In genomic region chr6:109848313-109848712, GRCm38 (mm10) we compare ENCODE assay signal across 15 mouse cellular contexts.
"Had no signal": no experiment of that assay in that cellular context is flagged by ENCODE, and none has a peak within 500 bp of the region (broad histone marks: within the 10 kb centered on the region; RNA-seq: fewer than 3 reads in every experiment).

No protein-coding gene starts in this region.

- H3K9ac ChIP-seq: lung, embryonic 14.5 days; midbrain, embryonic 12.5 days; neural tube, embryonic 12.5 days; stomach, embryonic 15.5 days had no signal

- H3K36me3 ChIP-seq: midbrain, embryonic 10.5 days; midbrain, embryonic 12.5 days; neural tube, embryonic 12.5 days; stomach, embryonic 15.5 days had no signal

- H3K27ac ChIP-seq: midbrain, embryonic 10.5 days; midbrain, embryonic 12.5 days; neural tube, embryonic 12.5 days; stomach, embryonic 15.5 days; stomach, postnatal 0 days had no signal

- DNase-seq: lung, adult 18-20 months; lung, embryonic 14.5 days; lung, postnatal 10 days; lung, postnatal 4 days; midbrain, embryonic 14.5 days; right cerebral cortex, postnatal 14 days; thymus, adult 2 months; thymus, postnatal 25 days; thymus, postnatal 4 days had no signal

- H3K9me3 ChIP-seq: midbrain, embryonic 10.5 days; midbrain, embryonic 12.5 days; stomach, embryonic 15.5 days had no signal

- H3K4me3 ChIP-seq: midbrain, embryonic 10.5 days; midbrain, embryonic 12.5 days; neural tube, embryonic 12.5 days; stomach, embryonic 15.5 days had no signal

- H3K4me1 ChIP-seq: midbrain, embryonic 10.5 days; midbrain, embryonic 12.5 days; neural tube, embryonic 12.5 days; stomach, embryonic 15.5 days had no signal

- H3K27me3 ChIP-seq: midbrain, embryonic 12.5 days; neural tube, embryonic 12.5 days; stomach, embryonic 15.5 days had no signal

- ATAC-seq: midbrain, embryonic 16.5 days had no signal

- H3K4me2 ChIP-seq: lung, embryonic 14.5 days; midbrain, embryonic 12.5 days; neural tube, embryonic 12.5 days; stomach, embryonic 15.5 days had no signal
